Mouse (Mus musculus) kidney, embryonic 16.5 days (tissue): ENCODE data around the gene Nipsnap3b. TPM values are rescaled to one million over a fixed set of nuclear protein-coding genes. Genes with fewer than 3 reads are reported as not detected.

Experiments used
- ATAC-seq: fragments of 200-750 bp; cut with Nextera tagmentation; 2 replicates; pipeline ENCODE4 v1.8.0; 2017; ENCODE audit warnings: moderate TSS enrichment; ENCODE audit not compliant: low FRiP score, low TSS enrichment
- H3K27ac ChIP-seq: fragments of 300-500 bp; sonication (generic); 2 replicates; pipeline ENCODE4 v1.5.1; 2014; ENCODE audit warnings: low read length
- H3K27me3 ChIP-seq: fragments of 300-500 bp; sonication (generic); 2 replicates; pipeline ENCODE4 v1.6.1; 2014; ENCODE audit warnings: low read length, control low read depth, mixed read lengths; ENCODE audit not compliant: insufficient read depth
- H3K36me3 ChIP-seq: fragments of 300-500 bp; sonication (generic); 2 replicates; pipeline ENCODE4 v1.6.1; 2014; ENCODE audit warnings: low read length, control low read depth, mixed read lengths; ENCODE audit not compliant: insufficient read depth
- H3K4me1 ChIP-seq: fragments of 300-500 bp; sonication (generic); 2 replicates; pipeline ENCODE4 v1.6.1; 2014; ENCODE audit warnings: low read length, control low read depth, mixed read lengths; ENCODE audit not compliant: insufficient read depth
- H3K4me2 ChIP-seq: fragments of 300-500 bp; sonication (generic); replicated peaks from 2 replicates; pipeline ENCODE4 v1.6.1; 2014; ENCODE audit warnings: low read depth, low read length
- H3K4me3 ChIP-seq: fragments of 300-500 bp; sonication (generic); 2 replicates; pipeline ENCODE4 v1.5.1; 2014; ENCODE audit warnings: mild to moderate bottlenecking, low read length
- H3K9ac ChIP-seq: fragments of 300-500 bp; sonication (generic); replicated peaks from 2 replicates; pipeline ENCODE4 v1.6.1; 2014; ENCODE audit warnings: low read length
- H3K9me3 ChIP-seq: fragments of 300-500 bp; sonication (generic); 2 replicates; pipeline ENCODE4 v1.6.1; 2016; ENCODE audit warnings: low read length, control low read depth
- WGBS: fragments of 180-500 bp; shearing (Covaris S2); extraction: QIAGEN DNeasy Blood & Tissue Kit; methylation state at CpG from one replicate; pipeline ENCODE4 v1.1.7; 2014; 5-methylcytosine and 5-hydroxymethylcytosine counted together
- polyA plus RNA-seq: library from polyadenylated mRNA; unstranded; fragments of >200 nt; fragmentation: Nextera tagmentation; extraction: Ambion mirVana; gene quantifications from 2 replicates; pipeline ENCODE4 v1.2.1, GENCODE M21; 2015

Gene Nipsnap3b
- polyA plus RNA-seq, 1 experiment from 2014 or later, result 78.3 TPM

GRCm38 (mm10) chr4:53062301-53063008 is 50.8 kb downstream of the Nipsnap3b start:
- peaks cover 14% of the 10 kb centered on the region for H3K36me3 ChIP-seq
- H3K27me3 ChIP-seq, result no peaks in the 10 kb centered on the region
- no peak overlapping the region for H3K27ac ChIP-seq
- ATAC-seq, result no peak
- whole genome bisulfite sequencing, result 87% methylated on average over 7 of the region's 7 CpGs
- H3K9me3 ChIP-seq, result no peaks in the 10 kb centered on the region
- H3K4me3 ChIP-seq, result no peak overlapping the region
- H3K4me1 ChIP-seq, result no peaks in the 10 kb centered on the region
- H3K4me2 ChIP-seq, result no peak overlapping the region
- no peak overlapping the region for H3K9ac ChIP-seq

Other genes with a start within 250 kb of the Nipsnap3b start
- gene Olfr275, start 197.3 kb upstream of the Nipsnap3b start, polyA plus RNA-seq, result not detected in 2 replicates
- not detected in 2 replicates for gene Olfr273, start 152.6 kb upstream of the Nipsnap3b start, polyA plus RNA-seq
- gene Olfr272, start 92.7 kb upstream of the Nipsnap3b start, polyA plus RNA-seq, result not detected in 2 replicates
- not detected in 2 replicates for gene Olfr270, start 47.3 kb upstream of the Nipsnap3b start, polyA plus RNA-seq
- gene Nipsnap3a, start 22.6 kb upstream of the Nipsnap3b start, polyA plus RNA-seq, result 0.37 TPM in 1 of 2 replicates, not detected in the other
- gene Abca1, start 148.0 kb downstream of the Nipsnap3b start, polyA plus RNA-seq, result 4.5 and 4.8 TPM in 2 replicates